Mouse (Mus musculus) kidney, adult 2 months (tissue): Measurements from ENCODE around the gene Rora.

ENCODE experiments used
- CTCF ChIP-seq: fragments of 200-500 bp; conservative IDR thresholded peaks from 2 replicates; pipeline ENCODE4 v1.5.1; 2011; ENCODE audit warnings: low read depth, mild to moderate bottlenecking, control low read depth, low read length, moderate library complexity, mixed read lengths; ENCODE audit not compliant: insufficient read depth, insufficient read length
- POLR2A ChIP-seq: fragments of 200-500 bp; IDR thresholded peaks from one replicate; pipeline ENCODE4 v1.6.1; 2011; ENCODE audit warnings: low read depth, low read length, control low read depth

- TF ChIP-seq POLR2A (no peak), CTCF (no peak)
Measured at GRCm38 (mm10) chr9:69340421-69340820, 686.8 kb downstream of the Rora start.
